Mouse (Mus musculus) C2C12 (cell line): ENCODE measurements at regions not wholly inside any gene's neighbourhood (a gene's known extent, or its start where the extent isn't known, plus 50 kb on each side); places are given as distances from the start of the nearest gene placed in this dataset.

ENCODE experiments used
- CEBPB ChIP-seq: IDR thresholded peaks from one replicate; pipeline ENCODE4 v1.6.1; 2011; ENCODE audit warnings: low read depth, mild to moderate bottlenecking, control low read depth, moderate library complexity
- CTCF ChIP-seq: IDR thresholded peaks from one replicate; pipeline ENCODE4 v1.5.1; 2011; ENCODE audit not compliant: control insufficient read depth, insufficient read depth, insufficient read length

DNA sequence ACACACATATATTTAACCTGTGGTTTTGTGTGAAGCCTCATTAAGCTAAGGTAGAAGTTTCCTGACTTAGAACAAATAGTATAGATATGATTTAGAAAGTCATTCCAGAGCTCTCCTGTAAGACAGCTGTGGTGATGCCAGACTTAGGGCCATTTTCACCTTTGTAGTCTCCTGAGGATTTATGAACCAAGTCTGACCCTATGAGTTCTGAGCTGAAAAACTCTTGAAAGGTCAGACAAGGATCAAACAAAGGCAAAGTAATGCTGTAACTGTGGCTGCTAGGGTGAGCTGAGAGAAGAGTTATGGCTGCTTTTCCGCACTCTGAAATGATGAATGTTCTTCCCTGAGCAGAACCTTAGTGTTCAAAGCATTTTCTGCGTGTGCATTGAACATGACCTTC is 58.9 kb upstream of the Stxbp6 start:
- TF ChIP-seq CTCF (no peak), CEBPB (no peak)
